Mouse (Mus musculus) midbrain, embryonic 11.5 days (tissue): ENCODE data around the gene Efcab11. TPM values are rescaled to one million over a fixed set of nuclear protein-coding genes. Genes with fewer than 3 reads are reported as not detected.

Source experiments
- ATAC-seq: fragments of 200-750 bp; cut with Nextera tagmentation; 2 replicates; pipeline ENCODE4 v1.8.0; 2017; ENCODE audit warnings: moderate TSS enrichment, moderate library complexity; ENCODE audit not compliant: low FRiP score
- DNase-seq: peaks from one replicate; pipeline ENCODE4 v3.0.0; 2015; ENCODE audit warnings: low spot score; ENCODE audit errors: missing footprints
- H3K27ac ChIP-seq: fragments of 300-500 bp; sonication (generic); 2 replicates; pipeline ENCODE4 v1.5.1; 2014; ENCODE audit warnings: low read depth, low read length
- H3K27me3 ChIP-seq: fragments of 300-500 bp; sonication (generic); 2 replicates; pipeline ENCODE4 v1.6.1; 2014; ENCODE audit warnings: mild to moderate bottlenecking, low read length, moderate library complexity, mixed read lengths; ENCODE audit not compliant: control insufficient read depth, insufficient read depth
- H3K36me3 ChIP-seq: fragments of 300-500 bp; sonication (generic); 2 replicates; pipeline ENCODE4 v1.6.1; 2014; ENCODE audit warnings: mild to moderate bottlenecking, low read length, moderate library complexity, mixed read lengths; ENCODE audit not compliant: control insufficient read depth, insufficient read depth
- H3K4me1 ChIP-seq: fragments of 300-500 bp; sonication (generic); 2 replicates; pipeline ENCODE4 v1.6.1; 2014; ENCODE audit warnings: low read length; ENCODE audit not compliant: control insufficient read depth, insufficient read depth
- H3K4me2 ChIP-seq: fragments of 300-500 bp; sonication (generic); 2 replicates; pipeline ENCODE4 v1.6.1; 2014; ENCODE audit warnings: mild to moderate bottlenecking, moderate library complexity
- H3K4me3 ChIP-seq: fragments of 300-500 bp; sonication (generic); 2 replicates; pipeline ENCODE4 v1.5.1; 2014; ENCODE audit warnings: low read depth, low read length
- H3K9ac ChIP-seq: fragments of 300-500 bp; sonication (generic); 2 replicates; pipeline ENCODE4 v1.6.1; 2014; ENCODE audit warnings: low read length
- H3K9me3 ChIP-seq: fragments of 300-500 bp; sonication (generic); 2 replicates; pipeline ENCODE4 v1.6.1; 2016; ENCODE audit warnings: low read length; ENCODE audit not compliant: control insufficient read depth
- WGBS: fragments of 180-500 bp; shearing (Covaris S2); extraction: QIAGEN DNeasy Blood & Tissue Kit; methylation state at CpG from one replicate; pipeline ENCODE4 v1.1.7; 2014; 5-methylcytosine and 5-hydroxymethylcytosine counted together
- polyA plus RNA-seq: library from polyadenylated mRNA; unstranded; fragments of >200 nt; fragmentation: Nextera tagmentation; extraction: Ambion mirVana; gene quantifications from 2 replicates; pipeline ENCODE4 v1.2.1, GENCODE M21; 2014

The Efcab11 gene
- polyA plus RNA-seq, 1 experiment from 2014 or later: 23.8 TPM

GRCm38 (mm10) chr12:99669976-99670761 is 214.1 kb downstream of the Efcab11 start:
- ATAC-seq (0 out of 2 replicates have a peak, but pooled peaks have one; percentile 24), DNase-seq (peak; percentile 53)
- no peaks in the 10 kb centered on the region for H3K27me3 ChIP-seq
- no peaks in the 10 kb centered on the region for H3K9me3 ChIP-seq
- H3K4me1 ChIP-seq: 0 out of 2 replicates have a peak, but pooled peaks cover 2% of the 10 kb centered on the region
- H3K4me3 ChIP-seq: no peak overlapping the region
- no peak overlapping the region for H3K27ac ChIP-seq
- no peaks in the 10 kb centered on the region for H3K36me3 ChIP-seq
- no peak overlapping the region for H3K4me2 ChIP-seq
- WGBS: 78% methylated on average over 26 of the region's 26 CpGs
- no peak overlapping the region for H3K9ac ChIP-seq

- Histone ChIP-seq H3K4me3 (no peak overlapping the region), H3K36me3 (no peaks in the 10 kb centered on the region), H3K27me3 (no peaks in the 10 kb centered on the region), H3K4me2 (no peak overlapping the region), H3K9ac (no peak overlapping the region), H3K27ac (no peak overlapping the region), H3K9me3 (0 out of 2 replicates have a peak, but pooled peaks cover 2% of the 10 kb centered on the region), H3K4me1 (no peaks in the 10 kb centered on the region)
- DNase-seq (peak; percentile 31), ATAC-seq (no peak)
- 88% methylated on average over 19 of the region's 19 CpGs for WGBS
These were observed 229.0 kb downstream of the Efcab11 start for GRCm38 (mm10) chr12:99654991-99655880.

- Histone ChIP-seq H3K9ac (no peak overlapping the region), H3K4me3 (no peak overlapping the region), H3K27ac (no peak overlapping the region), H3K27me3 (no peaks in the 10 kb centered on the region), H3K36me3 (no peaks in the 10 kb centered on the region), H3K9me3 (no peaks in the 10 kb centered on the region), H3K4me1 (no peaks in the 10 kb centered on the region), H3K4me2 (no peak overlapping the region)
- 46% methylated on average over 6 of the region's 6 CpGs for WGBS
- DNase-seq (peak; percentile 81), ATAC-seq (peak; percentile 35; the same call in 1 of the 2 replicates)
These were observed 231.8 kb downstream of the Efcab11 start for GRCm38 (mm10) chr12:99652459-99652858.

- Histone ChIP-seq H3K36me3 (no peaks in the 10 kb centered on the region), H3K9me3 (peaks cover 9% of the 10 kb centered on the region), H3K4me1 (no peaks in the 10 kb centered on the region), H3K27ac (no peak overlapping the region), H3K4me2 (no peak overlapping the region), H3K4me3 (no peak overlapping the region), H3K27me3 (no peaks in the 10 kb centered on the region), H3K9ac (no peak overlapping the region)
- 70% methylated on average over 2 of the region's 2 CpGs for WGBS
- ATAC-seq (no peak), DNase-seq (peak; percentile 56)
These were observed 234.5 kb downstream of the Efcab11 start for GRCm38 (mm10) chr12:99649732-99650131.

GRCm38 (mm10) chr12:99648781-99649180 is 235.5 kb downstream of the Efcab11 start:
- H3K36me3 ChIP-seq: no peaks in the 10 kb centered on the region
- H3K4me2 ChIP-seq: no peak overlapping the region

GRCm38 (mm10) chr12:99646556-99647354 is 237.5 kb downstream of the Efcab11 start:
- Histone ChIP-seq H3K4me3 (no peak overlapping the region), H3K4me2 (no peak overlapping the region), H3K9ac (no peak overlapping the region), H3K36me3 (no peaks in the 10 kb centered on the region), H3K27me3 (no peaks in the 10 kb centered on the region), H3K27ac (no peak overlapping the region), H3K4me1 (no peaks in the 10 kb centered on the region), H3K9me3 (peaks cover 13% of the 10 kb centered on the region)
- DNase-seq (peak; percentile 53), ATAC-seq (no peak)
- 86% methylated on average over 11 of the region's 11 CpGs for WGBS

More at GRCm38 (mm10) chr12:99648781-99649180, 235.5 kb downstream of the Efcab11 start:
- Histone ChIP-seq H3K27ac (no peak overlapping the region), H3K9ac (no peak overlapping the region), H3K4me1 (no peaks in the 10 kb centered on the region), H3K4me3 (no peak overlapping the region), H3K27me3 (no peaks in the 10 kb centered on the region), H3K9me3 (peaks cover 10% of the 10 kb centered on the region)
- WGBS: 70% methylated on average over 2 of the region's 2 CpGs
- no peak for ATAC-seq
- DNase-seq: no peak

- Histone ChIP-seq H3K9ac (no peak overlapping the region), H3K4me3 (no peak overlapping the region), H3K9me3 (peaks cover 13% of the 10 kb centered on the region), H3K4me1 (peaks cover 12% of the 10 kb centered on the region), H3K27me3 (no peaks in the 10 kb centered on the region), H3K27ac (no peak overlapping the region), H3K36me3 (no peaks in the 10 kb centered on the region), H3K4me2 (no peak overlapping the region)
- DNase-seq: no peak
- 96% methylated on average over 18 of the region's 18 CpGs for WGBS
- no peak for ATAC-seq
These were observed 238.8 kb downstream of the Efcab11 start for GRCm38 (mm10) chr12:99645418-99645817.

- Histone ChIP-seq H3K4me3 (no peak overlapping the region), H3K4me1 (peaks cover 16% of the 10 kb centered on the region), H3K27ac (no peak overlapping the region), H3K27me3 (no peaks in the 10 kb centered on the region), H3K36me3 (no peaks in the 10 kb centered on the region), H3K9me3 (peaks cover 13% of the 10 kb centered on the region), H3K9ac (no peak overlapping the region), H3K4me2 (no peak overlapping the region)
- WGBS: 92% methylated on average over 37 of the region's 37 CpGs
- DNase-seq (peak; percentile 12), ATAC-seq (peak; percentile 79)
These were observed 239.3 kb downstream of the Efcab11 start for GRCm38 (mm10) chr12:99644966-99645365.
